Mouse (Mus musculus): ENCODE data around the gene Frat2. TPM values are rescaled to one million over a fixed set of nuclear protein-coding genes. Genes with fewer than 3 reads are reported as not detected.

Gene Frat2
- total RNA-seq, 2 experiments from 2014 or later: 19.1 to 19.4 TPM

GRCm38 (mm10) chr19:41846366-41847090 is 1.4 kb downstream of the Frat2 start:
- DNase-seq (ENCODE audit: low spot score in 2 of 2): peak in 1 of 2 experiments; percentile 39

- no peak for DNase-seq (ENCODE audit: low spot score in 2 of 2)
Measured at GRCm38 (mm10) chr19:41844345-41844744, 3.6 kb downstream of the Frat2 start.

GRCm38 (mm10) chr19:41842706-41843105 is 5.2 kb downstream of the Frat2 start:
- no peak for DNase-seq (ENCODE audit: low spot score in 2 of 2)

- peak in 1 of 2 experiments; percentile 25 for DNase-seq (ENCODE audit: low spot score in 2 of 2)
Measured at GRCm38 (mm10) chr19:41842196-41842595, 5.7 kb downstream of the Frat2 start.

GRCm38 (mm10) chr19:41841105-41841750 is 6.7 kb downstream of the Frat2 start:
- DNase-seq (ENCODE audit: low spot score in 2 of 2): no peak

DNA sequence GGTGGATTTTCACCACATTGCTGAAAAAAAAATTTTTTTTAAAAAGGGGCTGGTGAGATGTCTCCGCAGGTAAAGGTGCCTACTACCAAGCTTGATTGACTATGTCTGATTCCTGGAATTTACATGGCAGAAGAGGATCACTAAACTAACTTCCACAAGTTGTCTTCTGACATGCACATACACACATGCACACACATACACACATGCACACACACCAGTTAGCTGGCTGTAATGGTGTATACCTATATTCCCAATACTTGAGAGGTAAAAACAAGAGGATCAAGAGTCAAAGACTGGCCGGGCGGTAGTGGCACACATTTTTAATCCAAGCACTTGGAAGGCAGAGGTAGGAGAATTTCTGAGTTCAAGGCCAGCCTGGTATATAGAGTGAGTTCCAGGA is 8.2 kb downstream of the Frat2 start:
- no peak for DNase-seq (ENCODE audit: low spot score in 2 of 2)

- no peak for DNase-seq (ENCODE audit: low spot score in 2 of 2)
Measured at GRCm38 (mm10) chr19:41838808-41839207, 9.1 kb downstream of the Frat2 start.

DNA sequence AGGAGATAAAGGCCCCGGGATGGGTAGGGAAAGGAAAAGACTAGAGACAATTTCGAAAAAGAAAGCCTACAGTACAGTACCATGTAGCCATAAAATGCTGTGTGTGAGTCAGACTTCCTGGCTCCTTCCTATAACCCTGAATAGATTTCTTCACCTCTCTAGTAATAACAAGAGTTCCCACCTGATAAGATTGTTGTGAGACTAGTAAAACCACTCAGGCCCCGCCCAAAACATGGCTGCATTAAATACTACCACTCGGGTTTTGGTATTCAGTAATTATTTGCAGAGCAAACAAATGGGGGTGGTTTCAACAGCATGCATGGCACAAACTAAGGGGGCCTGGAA is 10.0 kb downstream of the Frat2 start:
- no peak for DNase-seq (ENCODE audit: low spot score in 2 of 2)

GRCm38 (mm10) chr19:41837194-41837916 is 10.6 kb downstream of the Frat2 start:
- no peak for DNase-seq (ENCODE audit: low spot score in 2 of 2)

DNA sequence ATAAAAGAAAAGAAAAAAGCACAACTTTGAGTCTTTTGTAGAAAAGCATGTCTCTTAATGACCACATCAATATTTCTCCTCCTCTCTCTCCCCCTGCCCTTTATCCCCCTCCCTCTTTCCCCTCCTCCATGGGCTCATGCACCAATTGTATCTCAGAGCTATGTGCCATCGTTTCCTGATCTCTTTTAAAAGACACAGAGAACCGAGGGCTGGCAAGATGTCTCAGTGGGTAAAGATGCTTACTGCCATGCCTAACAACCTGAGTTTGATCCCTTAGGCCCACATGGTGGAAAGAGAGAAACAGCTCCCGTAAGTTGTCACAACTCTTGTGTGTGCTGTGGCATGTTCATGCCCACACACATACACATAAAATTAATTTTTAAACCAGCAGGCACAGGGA is 11.2 kb downstream of the Frat2 start:
- no peak for DNase-seq (ENCODE audit: low spot score in 2 of 2)

- peak; percentile 38 to 55 for DNase-seq (ENCODE audit: low spot score in 2 of 2)
Measured at GRCm38 (mm10) chr19:41835816-41836215, 12.1 kb downstream of the Frat2 start.

DNA sequence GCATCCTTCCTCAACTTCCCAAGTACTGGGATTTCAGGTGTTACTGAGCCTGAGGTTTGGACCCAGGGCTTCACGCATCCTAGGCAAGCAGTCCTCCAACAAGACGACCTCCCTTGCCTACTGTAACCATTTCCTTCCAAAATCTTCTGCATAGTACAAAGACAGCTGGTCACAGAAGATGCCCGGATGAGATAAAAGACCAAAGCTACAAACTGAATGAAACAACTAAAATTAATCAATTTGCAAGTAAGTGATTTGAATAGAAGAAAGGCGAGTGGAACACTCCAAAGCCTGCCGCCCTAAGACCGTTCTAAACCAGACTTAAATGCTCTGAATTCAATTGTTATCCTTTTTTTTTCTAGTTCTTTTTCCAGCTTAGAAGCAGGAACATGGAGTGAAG is 12.5 kb downstream of the Frat2 start:
- DNase-seq (ENCODE audit: low spot score in 2 of 2): peak in 1 of 2 experiments; percentile 11

GRCm38 (mm10) chr19:41832501-41833201 is 15.3 kb downstream of the Frat2 start:
- no peak for DNase-seq (ENCODE audit: low spot score in 2 of 2)

DNA sequence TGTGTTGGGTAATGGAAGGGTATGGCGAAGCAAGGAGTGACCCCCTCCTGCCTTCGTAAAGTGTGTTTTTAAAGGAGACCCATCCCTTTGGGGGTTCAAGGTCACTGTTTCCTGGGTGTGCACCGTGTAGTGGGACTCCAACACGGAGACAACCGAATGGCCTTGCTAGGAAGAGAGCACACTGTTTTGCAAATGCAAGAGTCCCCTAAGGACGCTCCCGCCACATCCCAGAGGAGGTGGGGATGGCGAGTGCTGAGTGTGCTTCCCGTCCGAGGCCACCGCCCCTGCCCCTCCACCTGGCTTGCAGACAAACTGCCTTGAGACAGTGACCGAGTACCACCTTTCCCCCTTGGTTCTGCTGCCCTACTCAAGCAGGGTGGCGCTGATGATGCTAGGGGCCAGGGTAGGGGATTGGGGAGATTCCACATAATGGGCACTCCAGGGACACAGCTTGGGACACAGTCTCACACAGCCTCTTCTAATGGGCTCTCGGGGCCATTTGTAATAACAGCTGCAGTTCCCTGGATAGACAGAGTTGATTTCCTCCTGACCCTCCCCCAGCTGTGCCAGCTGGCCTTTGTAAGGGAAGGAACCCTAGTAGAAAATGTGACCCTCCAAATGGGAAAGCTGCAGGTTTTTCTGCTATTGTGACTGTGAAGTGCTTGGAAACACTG is 16.1 kb downstream of the Frat2 start:
- DNase-seq (ENCODE audit: low spot score in 2 of 2): peak in 1 of 2 experiments; percentile 27

DNA sequence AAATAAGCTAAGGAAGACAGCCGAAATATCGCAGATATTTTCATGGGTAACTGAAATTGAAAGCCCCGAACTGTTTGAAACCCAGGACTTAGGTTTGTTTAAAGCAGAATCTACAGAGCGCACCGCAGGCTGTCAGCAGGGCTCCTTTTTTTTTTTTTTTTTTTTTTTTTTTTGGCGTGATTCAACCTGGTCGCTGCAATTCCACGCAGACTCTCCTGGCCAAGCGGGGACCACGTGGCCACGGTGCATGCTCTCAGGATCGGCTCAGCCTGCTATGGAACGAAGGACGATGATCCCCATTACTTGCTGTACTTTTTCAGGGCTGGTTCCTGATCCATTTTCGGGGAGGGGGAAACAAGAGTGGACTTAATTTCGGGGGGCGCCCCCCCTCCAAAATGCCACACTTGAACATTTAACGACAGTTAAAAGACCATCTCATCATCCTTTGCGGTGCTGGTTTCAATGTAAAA is 16.8 kb downstream of the Frat2 start:
- DNase-seq (ENCODE audit: low spot score in 2 of 2): peak in 1 of 2 experiments; percentile 43

GRCm38 (mm10) chr19:41830106-41831031 is 17.6 kb downstream of the Frat2 start:
- peak; percentile 56 to 69 for DNase-seq (ENCODE audit: low spot score in 2 of 2)

- peak; percentile 89 to 92 for DNase-seq (ENCODE audit: low spot score in 2 of 2)
Measured at GRCm38 (mm10) chr19:41829381-41830105, 18.4 kb downstream of the Frat2 start, which contains the start of gene Frat1. TSS of gene Frat1 (plus strand) at chr19:41829970.

- DNase-seq (ENCODE audit: low spot score in 2 of 2): no peak
Measured at GRCm38 (mm10) chr19:41828941-41829340, 19.0 kb downstream of the Frat2 start.

- DNase-seq (ENCODE audit: low spot score in 2 of 2): no peak
Measured at GRCm38 (mm10) chr19:41826529-41826928, 21.4 kb downstream of the Frat2 start.
